Mouse (Mus musculus) C2C12 (cell line): ENCODE results near the gene Tspan7. TPM values are rescaled to one million over a fixed set of nuclear protein-coding genes. Genes with fewer than 3 reads are reported as not detected.

Experiments
- H3K27me3 ChIP-seq: one replicate; pipeline ENCODE4 v1.6.1; 2011; ENCODE audit not compliant: control insufficient read depth, insufficient read depth, insufficient read length
- H3K36me3 ChIP-seq: one replicate; pipeline ENCODE4 v1.6.1; 2011; ENCODE audit not compliant: control insufficient read depth, insufficient read depth
- H3K4me3 ChIP-seq: one replicate; pipeline ENCODE4 v1.5.1; 2011; ENCODE audit warnings: mild to moderate bottlenecking, control low read depth; ENCODE audit not compliant: poor library complexity, insufficient read depth, severe bottlenecking
- H3K79me2 ChIP-seq: one replicate; pipeline ENCODE4 v1.6.1; 2011; ENCODE audit not compliant: control insufficient read depth, insufficient read depth
- H3K79me3 ChIP-seq: one replicate; pipeline ENCODE4 v1.6.1; 2011; ENCODE audit warnings: low read depth, control low read depth
- H3ac ChIP-seq: one replicate; pipeline ENCODE3; 2011; ENCODE audit warnings: low read depth; ENCODE audit not compliant: control insufficient read depth, insufficient read length
- CEBPB ChIP-seq: IDR thresholded peaks from one replicate; pipeline ENCODE4 v1.6.1; 2011; ENCODE audit warnings: low read depth, mild to moderate bottlenecking, control low read depth, moderate library complexity
- CTCF ChIP-seq: IDR thresholded peaks from one replicate; pipeline ENCODE4 v1.5.1; 2011; ENCODE audit not compliant: control insufficient read depth, insufficient read depth, insufficient read length
- FOSL1 ChIP-seq: IDR thresholded peaks from one replicate; pipeline ENCODE4 v1.8.0; 2011; ENCODE audit warnings: mild to moderate bottlenecking, low read length; ENCODE audit not compliant: poor library complexity, insufficient read depth, severe bottlenecking
- MAX ChIP-seq: IDR thresholded peaks from one replicate; pipeline ENCODE4 v1.6.1; 2011; ENCODE audit warnings: mild to moderate bottlenecking, control low read depth
- MYOD1 ChIP-seq: IDR thresholded peaks from one replicate; pipeline ENCODE4 v1.6.1; 2011; ENCODE audit warnings: low read depth; ENCODE audit not compliant: control insufficient read depth, insufficient read length
- MYOG ChIP-seq: IDR thresholded peaks from one replicate; pipeline ENCODE4 v1.6.1; 2011; ENCODE audit not compliant: control insufficient read depth, insufficient read length; ENCODE audit errors: extremely low read depth
- USF1 ChIP-seq: IDR thresholded peaks from one replicate; pipeline ENCODE4 v1.6.1; 2011; ENCODE audit warnings: low read depth, mild to moderate bottlenecking, control low read depth, moderate library complexity
- polyA plus RNA-seq: library from polyadenylated mRNA; unstranded; fragments of >200 nt; fragmentation: generic; extraction: Trizol; gene quantifications from one replicate; pipeline ENCODE4 v1.2.1, GENCODE M21; 2012; ENCODE audit warnings: missing spikeins

The Tspan7 gene
- polyA plus RNA-seq, 1 experiment: 7.2 TPM

GRCm38 (mm10) chrX:10514417-10514816 lies 29.5 kb downstream of the Tspan7 start:
- TF ChIP-seq FOSL1 (no peak), CEBPB (no peak), CTCF (no peak), MAX (no peak), MYOD1 (no peak), USF1 (no peak), MYOG (no peak)
- Histone ChIP-seq H3K27me3 (no peaks in the 10 kb centered on the region), H3K79me2 (no peaks in the 10 kb centered on the region), H3K79me3 (no peaks in the 10 kb centered on the region), H3K4me3 (no peak overlapping the region), H3K36me3 (no peaks in the 10 kb centered on the region), H3ac (no peak overlapping the region)

GRCm38 (mm10) chrX:10514971-10515370 lies 30.0 kb downstream of the Tspan7 start:
- TF ChIP-seq MAX: no peak
- no peak for TF ChIP-seq CEBPB
- no peak for TF ChIP-seq USF1
- no peak for TF ChIP-seq CTCF
- no peak for TF ChIP-seq MYOD1
- TF ChIP-seq MYOG: no peak
- H3ac ChIP-seq: no peak overlapping the region
- no peaks in the 10 kb centered on the region for H3K79me2 ChIP-seq
- H3K36me3 ChIP-seq: no peaks in the 10 kb centered on the region
- no peak overlapping the region for H3K4me3 ChIP-seq
- no peaks in the 10 kb centered on the region for H3K27me3 ChIP-seq
- no peaks in the 10 kb centered on the region for H3K79me3 ChIP-seq

DNA sequence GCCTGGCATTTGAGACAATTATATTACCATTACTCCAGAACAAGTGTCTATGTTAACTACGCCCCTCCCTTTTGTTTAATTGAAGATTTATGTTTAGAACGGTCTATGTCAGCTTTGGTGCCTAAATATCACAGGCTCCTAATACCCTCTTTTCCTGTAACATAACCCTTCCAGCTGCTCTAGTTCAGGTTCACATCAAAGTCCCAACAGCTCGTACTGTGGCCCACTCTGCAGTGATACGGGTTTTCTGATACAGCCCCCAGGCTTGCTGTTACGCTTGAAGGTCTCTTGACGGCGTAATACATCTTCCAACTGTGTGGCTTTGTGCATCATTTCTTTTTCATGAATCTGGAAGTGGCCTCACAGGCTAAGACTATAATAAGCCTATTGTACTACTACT lies 31.5 kb downstream of the Tspan7 start:
- Histone ChIP-seq H3K36me3 (no peaks in the 10 kb centered on the region), H3ac (no peak overlapping the region), H3K79me3 (no peaks in the 10 kb centered on the region), H3K79me2 (no peaks in the 10 kb centered on the region), H3K4me3 (no peak overlapping the region), H3K27me3 (no peaks in the 10 kb centered on the region)
- no peak for TF ChIP-seq CEBPB

DNA sequence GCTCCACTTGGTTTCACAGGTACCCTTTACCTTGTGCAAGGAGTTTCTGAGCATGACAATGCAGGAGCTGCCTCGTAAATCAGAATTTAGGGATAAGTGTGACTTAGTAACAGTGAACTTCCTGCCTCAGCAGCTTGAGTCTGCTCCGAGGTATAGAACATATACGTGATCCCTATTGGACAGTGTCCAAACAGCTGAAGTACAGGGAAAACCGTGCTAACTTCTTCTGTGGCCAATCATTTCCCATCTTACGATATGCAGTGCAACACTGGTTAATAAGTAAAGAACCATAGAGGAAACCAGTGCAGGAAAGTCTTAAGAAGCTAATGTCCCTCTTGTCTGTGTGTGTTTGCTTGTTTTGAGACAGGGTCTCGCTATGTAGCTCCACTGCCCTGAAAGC lies 32.0 kb downstream of the Tspan7 start:
- TF ChIP-seq FOSL1 (no peak), CTCF (no peak), CEBPB (no peak), MAX (no peak), MYOG (no peak), USF1 (no peak), MYOD1 (no peak)
- H3ac ChIP-seq: no peak overlapping the region
- H3K36me3 ChIP-seq: no peaks in the 10 kb centered on the region
- no peaks in the 10 kb centered on the region for H3K79me2 ChIP-seq
- H3K27me3 ChIP-seq: no peaks in the 10 kb centered on the region
- no peak overlapping the region for H3K4me3 ChIP-seq
- H3K79me3 ChIP-seq: no peaks in the 10 kb centered on the region

DNA sequence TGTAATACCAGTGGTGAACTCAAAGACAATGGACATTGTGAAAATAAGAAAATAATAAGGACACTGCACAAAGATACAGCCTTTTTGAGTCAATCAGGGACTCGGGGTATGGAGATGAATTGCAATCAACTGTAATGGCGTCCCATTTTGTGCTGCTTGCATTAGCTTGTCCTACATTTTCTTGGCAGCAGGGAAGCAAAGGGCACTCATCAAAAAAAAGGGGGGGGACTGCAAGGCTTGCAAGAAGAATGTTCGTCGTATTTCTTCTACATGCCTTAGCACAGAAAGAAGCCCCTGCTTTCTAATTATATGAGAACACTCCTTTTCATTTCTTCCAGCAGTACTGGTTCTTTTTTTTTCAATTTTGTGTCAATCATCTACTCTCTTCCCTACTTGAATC lies 32.8 kb downstream of the Tspan7 start:
- no peaks in the 10 kb centered on the region for H3K79me3 ChIP-seq
- TF ChIP-seq MAX: no peak
- TF ChIP-seq CTCF: no peak
- no peak for TF ChIP-seq USF1
- TF ChIP-seq MYOD1: no peak
- TF ChIP-seq MYOG: no peak
- no peak for TF ChIP-seq FOSL1
- TF ChIP-seq CEBPB: no peak
- no peaks in the 10 kb centered on the region for H3K27me3 ChIP-seq
- no peak overlapping the region for H3ac ChIP-seq
- no peaks in the 10 kb centered on the region for H3K36me3 ChIP-seq
- no peaks in the 10 kb centered on the region for H3K79me2 ChIP-seq
- H3K4me3 ChIP-seq: no peak overlapping the region

DNA sequence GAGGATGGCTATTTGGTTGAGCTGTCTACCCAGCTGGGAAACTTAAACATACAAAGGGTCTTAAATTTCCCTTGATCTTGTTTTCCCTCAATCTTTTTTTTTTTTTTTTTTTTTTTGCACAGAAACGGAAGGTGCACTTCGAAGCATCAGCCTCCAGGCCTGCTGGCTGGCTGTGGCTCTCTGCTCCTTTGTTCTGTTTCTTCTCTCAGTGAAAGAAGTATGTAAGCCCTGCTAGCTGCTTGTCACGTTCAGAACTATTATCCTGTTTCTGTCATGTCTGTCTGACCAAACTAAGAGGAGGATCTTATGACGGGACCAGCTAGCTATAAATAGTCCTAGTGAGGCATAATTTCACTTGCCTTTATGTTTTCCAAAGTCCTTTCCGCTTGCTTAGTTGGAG lies 33.6 kb downstream of the Tspan7 start:
- Histone ChIP-seq H3K27me3 (no peaks in the 10 kb centered on the region), H3K36me3 (no peaks in the 10 kb centered on the region), H3K79me3 (no peaks in the 10 kb centered on the region), H3K79me2 (no peaks in the 10 kb centered on the region), H3K4me3 (no peak overlapping the region), H3ac (no peak overlapping the region)
- no peak for TF ChIP-seq CEBPB
- TF ChIP-seq MAX: no peak
- TF ChIP-seq MYOD1: no peak
- no peak for TF ChIP-seq MYOG
- TF ChIP-seq FOSL1: no peak
- TF ChIP-seq CTCF: no peak
- TF ChIP-seq USF1: no peak
